Mouse (Mus musculus) urinary bladder, postnatal 0 days (tissue): ENCODE results near the gene Tnnt1. TPM values are rescaled to one million over a fixed set of nuclear protein-coding genes. Genes with fewer than 3 reads are reported as not detected.

Experiments
- polyA plus RNA-seq: library from polyadenylated mRNA; unstranded; fragments of >200 nt; fragmentation: Nextera tagmentation; extraction: Ambion mirVana; gene quantifications from 2 replicates; pipeline ENCODE4 v1.2.1, GENCODE M21; 2015

The Tnnt1 gene
- 102 and 107 TPM in 2 replicates for polyA plus RNA-seq

GRCm38 (mm10) chr7:4516332-4517050 lies at the start of gene Tnnt1:
Gene Tnnt1 (minus strand): TSS chr7:4516382.

DNA sequence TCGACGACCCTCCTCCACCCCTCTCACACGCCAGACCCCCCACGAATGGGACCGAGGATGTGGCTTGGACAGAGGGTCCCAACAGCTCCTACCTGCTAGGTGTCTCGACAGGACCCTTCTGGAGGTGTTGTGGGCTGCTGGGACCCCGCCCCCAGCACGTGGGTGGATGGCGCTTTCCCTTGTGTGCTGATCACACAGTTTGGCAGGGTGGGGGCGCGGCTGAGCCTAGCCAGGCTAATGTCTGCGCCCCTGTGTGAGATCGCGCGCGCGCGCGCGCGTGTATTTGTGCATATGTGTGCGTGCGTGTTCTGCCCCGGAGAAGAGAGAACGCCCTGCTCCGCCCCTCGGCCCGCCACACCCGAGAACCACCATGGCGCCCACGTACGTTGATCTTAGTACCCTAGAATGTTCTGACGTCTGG lies 31.0 kb upstream of the Tnnt1 start, which contains the start of gene Syt5:
Gene Syt5, minus strand, starts transcription at position 321 of the 421 bp plus-strand sequence.

DNA sequence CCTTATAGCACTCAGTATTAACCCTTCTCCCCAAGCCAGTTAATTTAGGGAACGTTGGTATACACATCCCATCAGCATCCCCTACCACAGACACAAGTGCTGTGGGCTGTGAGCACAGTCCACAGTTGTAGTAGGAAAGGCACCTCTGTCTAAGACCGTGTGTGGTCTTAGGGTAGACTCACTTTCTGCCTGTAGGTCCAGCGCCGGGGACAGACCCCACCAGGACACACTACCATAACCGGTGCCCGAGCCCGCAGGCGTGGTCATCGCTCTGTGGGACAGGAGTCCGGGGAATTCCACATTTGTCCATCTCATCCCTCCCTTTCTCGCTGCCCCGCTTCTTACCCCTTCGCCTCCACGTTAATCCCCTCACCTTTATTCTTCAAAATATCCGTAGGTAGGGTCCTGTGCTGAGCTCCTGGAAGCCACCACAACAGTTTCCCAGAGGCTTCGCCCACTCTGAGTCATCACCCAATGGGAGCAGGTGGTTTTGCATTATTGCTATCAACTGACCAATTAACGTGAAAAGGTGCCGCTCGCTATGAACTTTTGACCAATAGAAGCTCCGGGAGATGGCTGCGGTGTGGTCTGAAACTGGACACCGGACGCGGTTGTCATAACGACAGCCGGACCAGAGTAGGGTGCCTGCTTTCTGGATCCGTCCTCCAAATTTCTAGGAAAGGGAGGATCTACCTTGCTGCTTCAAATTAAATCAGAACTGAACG lies 16.0 kb upstream of the Tnnt1 start, which contains the start of gene Dnaaf3:
Gene Dnaaf3, minus strand, starts transcription at position 449 of the 725 bp plus-strand sequence.

DNA sequence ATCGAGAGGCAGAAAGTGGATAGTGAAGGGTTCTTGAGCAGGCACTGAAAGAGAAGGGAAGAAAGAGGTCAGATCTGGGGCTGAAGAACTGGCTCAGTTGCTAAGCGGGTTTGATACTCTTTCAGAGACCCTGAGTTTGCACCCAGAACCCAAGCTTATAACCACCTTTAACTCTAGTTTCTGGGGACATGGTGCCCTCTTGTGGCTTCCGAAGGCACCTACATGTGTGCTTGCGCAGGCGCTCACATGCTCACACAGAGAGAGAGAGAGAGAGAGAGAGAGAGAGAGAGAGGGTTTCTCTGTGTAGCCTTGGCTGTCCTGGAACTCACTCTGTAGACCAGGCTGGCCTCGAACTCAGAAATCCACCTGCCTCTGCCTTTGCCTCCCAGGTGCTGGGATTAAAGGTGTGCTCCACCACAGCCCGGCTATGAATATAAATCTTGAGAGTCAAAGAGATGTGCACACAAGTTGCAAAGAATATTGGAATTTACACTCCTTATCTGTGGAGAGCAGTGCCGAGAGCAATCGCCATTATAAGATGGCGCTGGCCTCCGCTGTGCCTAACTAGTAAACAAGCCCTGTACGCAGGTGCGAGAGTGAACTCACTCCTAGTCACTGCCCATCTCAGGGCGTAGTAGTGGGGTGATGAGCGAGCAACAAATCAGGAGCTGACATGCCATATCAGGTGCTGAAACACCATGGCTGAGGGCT lies 8.2 kb upstream of the Tnnt1 start, which contains the start of gene Tnni3:
Gene Tnni3, minus strand, starts transcription at position 18 of the 711 bp plus-strand sequence.

GRCm38 (mm10) chr7:4501558-4502397 lies 14.4 kb downstream of the Tnnt1 start, which contains the start of gene Ppp1r12c:
Gene Ppp1r12c (minus strand): TSS chr7:4501680.

DNA sequence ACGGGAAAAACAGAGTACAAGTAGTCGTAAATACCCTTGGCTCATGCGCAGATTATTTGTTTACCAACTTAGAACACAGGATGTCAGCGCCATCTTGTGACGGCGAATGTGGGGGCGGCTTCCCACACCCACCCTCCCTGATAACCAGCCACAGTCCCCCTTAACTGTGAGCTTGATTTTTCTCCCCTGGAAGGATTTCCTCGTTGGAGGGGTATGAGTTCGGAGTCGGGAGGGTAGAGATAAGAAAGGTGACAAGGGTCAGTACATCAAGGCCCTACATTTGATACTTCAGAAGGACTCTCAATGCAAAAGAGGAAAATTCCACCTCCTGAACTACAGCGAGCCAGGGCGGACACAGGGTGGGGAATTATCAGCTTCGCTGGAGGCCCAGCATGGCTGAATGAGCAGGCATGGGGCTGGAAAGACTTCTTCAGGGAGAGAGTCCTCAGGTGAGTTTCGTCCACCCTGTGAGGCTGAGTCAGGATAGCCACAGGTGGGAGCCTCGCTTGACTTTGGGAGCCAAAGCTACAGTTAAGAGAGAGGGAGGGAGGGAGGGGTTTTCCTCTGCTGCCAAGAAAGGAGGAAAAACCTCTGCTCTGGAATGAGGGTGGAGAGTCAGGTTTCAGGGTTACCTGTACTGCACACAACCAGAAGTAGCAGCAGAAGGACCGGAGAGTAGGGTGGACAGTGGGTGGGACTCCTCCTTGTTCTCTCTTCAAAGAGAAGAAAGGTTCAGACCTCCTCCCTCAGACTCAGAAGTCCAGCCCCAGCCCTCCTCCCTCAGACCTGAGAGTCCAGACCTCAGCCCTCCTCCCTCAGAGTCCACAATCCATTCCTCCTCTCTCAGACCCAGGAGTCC lies 55.4 kb downstream of the Tnnt1 start, which contains the start of gene Eps8l1:
Gene Eps8l1, plus strand, starts transcription at position 99 of the 859 bp plus-strand sequence.

Other genes starting within 250 kb of the Tnnt1 start
- gene Ncr1, start 178.7 kb downstream of the Tnnt1 start, polyA plus RNA-seq, result not detected in 2 replicates
- 0.13 and 0.37 TPM in 2 replicates for gene Gp6, start 118.6 kb downstream of the Tnnt1 start, polyA plus RNA-seq
- 19.3 and 21.4 TPM in 2 replicates for gene Rdh13, start 70.7 kb downstream of the Tnnt1 start, polyA plus RNA-seq
- gene Eps8l1, start 55.7 kb downstream of the Tnnt1 start, polyA plus RNA-seq, result 7.6 and 9.7 TPM in 2 replicates
- gene Ppp1r12c, start 14.7 kb downstream of the Tnnt1 start, polyA plus RNA-seq, result 60.9 and 67.4 TPM in 2 replicates
- 1.5 and 2.5 TPM in 2 replicates for gene Tnni3, start 7.8 kb upstream of the Tnnt1 start, polyA plus RNA-seq
- gene Dnaaf3, start 16.1 kb upstream of the Tnnt1 start, polyA plus RNA-seq, result 1.4 TPM in 2 replicates
- 0.57 and 1.5 TPM in 2 replicates for gene Syt5, start 31.2 kb upstream of the Tnnt1 start, polyA plus RNA-seq
- gene Ptprh, start 87.7 kb upstream of the Tnnt1 start, polyA plus RNA-seq, result not detected in 2 replicates
- 0.64 and 1.0 TPM in 2 replicates for gene Tmem86b, start 115.0 kb upstream of the Tnnt1 start, polyA plus RNA-seq
- gene Ppp6r1, start 142.6 kb upstream of the Tnnt1 start, polyA plus RNA-seq, result 20.7 and 21.7 TPM in 2 replicates
- gene Hspbp1, start 168.7 kb upstream of the Tnnt1 start, polyA plus RNA-seq, result 50.6 and 51.7 TPM in 2 replicates
- gene Brsk1, start 174.2 kb upstream of the Tnnt1 start, polyA plus RNA-seq, result 0.36 and 0.59 TPM in 2 replicates
- 0.13 TPM in 1 of 2 replicates, not detected in the other for gene Tmem150b, start 208.9 kb upstream of the Tnnt1 start, polyA plus RNA-seq
- gene Kmt5c, start 223.7 kb upstream of the Tnnt1 start, polyA plus RNA-seq, result 23.7 and 24.3 TPM in 2 replicates
- 50.4 and 62.9 TPM in 2 replicates for gene Cox6b2, start 236.7 kb upstream of the Tnnt1 start, polyA plus RNA-seq